Mouse (Mus musculus): ENCODE results near the gene Lrch1.

Lrch1 gene

DNA sequence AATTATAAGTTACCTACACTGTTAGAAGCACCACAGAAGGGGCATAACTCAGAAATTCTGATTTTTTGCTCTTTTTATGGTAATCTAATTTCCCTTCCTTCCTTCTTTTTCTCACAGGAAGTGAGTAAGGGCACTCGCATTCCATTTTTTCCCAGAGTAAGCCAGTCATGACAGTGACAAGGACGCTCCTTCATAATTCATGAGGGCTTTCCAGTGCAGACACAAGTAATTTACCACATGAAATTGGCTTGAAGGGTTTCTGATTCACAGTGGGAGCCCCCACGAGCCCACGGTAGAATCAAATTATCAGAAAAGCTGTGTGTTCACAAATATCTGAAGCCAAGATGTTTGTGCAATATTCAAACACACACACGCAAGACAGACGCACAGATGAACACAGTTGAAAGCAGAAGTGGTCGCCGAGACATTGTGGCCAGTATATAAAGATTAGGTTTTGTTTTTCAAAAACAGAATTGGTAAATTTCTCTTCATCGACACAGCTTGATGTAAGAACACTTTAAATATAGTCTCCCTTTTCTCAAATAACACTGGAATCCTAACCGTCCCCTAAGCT lies 173.5 kb downstream of the Lrch1 start:
- H3K9me3 ChIP-seq (ENCODE audit: low read length): no peaks in the 10 kb centered on the region
- H3K4me1 ChIP-seq (replicated peaks; ENCODE audit: low read depth, low read length): no peaks in the 10 kb centered on the region
- peaks cover 31% of the 10 kb centered on the region for H3K36me3 ChIP-seq (ENCODE audit: insufficient read depth, low read length)
- TF ChIP-seq POU5F1 (IDR thresholded peaks at IDR 0.05; ENCODE audit: borderline replicate concordance, low read length) (no peak), NANOG (IDR thresholded peaks at IDR 0.05; ENCODE audit: borderline replicate concordance, low read length) (no peak), CTCF (conservative IDR thresholded peaks at IDR 0.05; ENCODE audit: low read length) (no peak)
- no peak overlapping the region for H3K4me3 ChIP-seq (replicated peaks; ENCODE audit: low read length)
- no peaks in the 10 kb centered on the region for H3K27me3 ChIP-seq (ENCODE audit: insufficient read depth, low read length)

DNA sequence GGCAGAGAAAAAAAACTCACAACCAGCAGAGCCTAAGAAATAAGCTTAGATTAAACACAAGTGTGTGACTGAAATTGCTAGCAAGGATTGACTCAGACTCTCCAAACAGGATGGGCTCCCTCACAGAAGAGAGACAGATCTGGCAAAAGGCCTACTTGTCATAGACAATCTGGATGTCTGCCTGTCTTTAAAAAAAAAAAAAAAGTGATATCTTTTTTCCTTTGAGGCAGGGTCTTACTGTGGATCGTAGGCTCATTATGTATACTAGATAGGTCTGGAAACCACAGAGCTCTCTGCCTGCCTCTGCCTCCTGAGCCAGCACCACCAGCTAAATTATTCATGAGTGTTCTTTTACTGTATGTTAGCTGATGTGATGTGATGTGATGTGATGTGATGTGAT lies 179.8 kb downstream of the Lrch1 start:
- no peaks in the 10 kb centered on the region for H3K27me3 ChIP-seq (ENCODE audit: insufficient read depth, low read length)
- H3K36me3 ChIP-seq (ENCODE audit: insufficient read depth, low read length): peaks cover 26% of the 10 kb centered on the region
- H3K9me3 ChIP-seq (ENCODE audit: low read length): no peaks in the 10 kb centered on the region
- no peak for TF ChIP-seq POU5F1 (IDR thresholded peaks at IDR 0.05; ENCODE audit: borderline replicate concordance, low read length)
- TF ChIP-seq NANOG (IDR thresholded peaks at IDR 0.05; ENCODE audit: borderline replicate concordance, low read length): no peak
- no peak for TF ChIP-seq CTCF (conservative IDR thresholded peaks at IDR 0.05; ENCODE audit: low read length)
- H3K4me1 ChIP-seq (replicated peaks; ENCODE audit: low read depth, low read length): peaks cover 6% of the 10 kb centered on the region; the same call in 1 of the 2 replicates
- no peak overlapping the region for H3K4me3 ChIP-seq (replicated peaks; ENCODE audit: low read length)

DNA sequence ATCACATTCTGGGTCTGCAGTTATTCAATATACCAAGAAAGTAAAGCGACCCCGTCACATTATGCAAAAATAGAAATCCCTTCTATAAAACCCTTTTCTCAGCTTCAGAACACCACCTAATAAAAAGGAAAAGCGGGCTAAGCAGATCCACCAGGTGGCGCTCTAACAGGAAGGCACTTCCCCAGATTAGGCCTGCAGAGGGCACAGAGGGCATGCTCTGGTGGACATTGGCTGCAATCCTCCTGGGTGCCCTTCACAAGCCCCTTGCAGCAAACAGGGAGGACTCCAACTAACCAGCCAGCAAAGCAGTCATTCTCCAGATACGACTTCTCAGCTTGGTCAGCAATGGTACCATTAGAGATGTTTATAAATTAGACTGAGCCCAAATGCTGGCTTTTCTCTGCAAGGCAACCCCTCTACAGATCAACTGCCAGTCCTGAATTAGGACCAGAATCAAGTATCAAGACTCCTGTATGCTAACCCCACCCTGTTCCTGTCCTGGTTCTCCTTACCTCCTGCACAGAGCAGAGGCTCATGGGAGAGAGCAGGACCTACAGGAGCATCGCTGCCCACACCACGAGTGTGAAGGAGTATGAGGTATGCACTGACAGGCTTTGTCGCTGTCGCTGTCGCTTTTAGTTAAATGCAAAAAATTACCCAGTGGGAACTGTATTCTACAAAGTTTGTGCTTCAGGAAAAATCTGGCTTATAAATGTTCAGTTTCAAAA lies 183.3 kb downstream of the Lrch1 start:
- TF ChIP-seq NANOG (IDR thresholded peaks at IDR 0.05; ENCODE audit: borderline replicate concordance, low read length) (no peak), CTCF (conservative IDR thresholded peaks at IDR 0.05; ENCODE audit: low read length) (peak; percentile 93)
- no peaks in the 10 kb centered on the region for H3K27me3 ChIP-seq (ENCODE audit: insufficient read depth, low read length)
- H3K36me3 ChIP-seq (ENCODE audit: insufficient read depth, low read length): peaks cover 18% of the 10 kb centered on the region
- no peak overlapping the region for H3K4me3 ChIP-seq (replicated peaks; ENCODE audit: low read length)
- H3K4me1 ChIP-seq (replicated peaks; ENCODE audit: low read depth, low read length): peaks cover 6% of the 10 kb centered on the region; the same call in 1 of the 2 replicates
- H3K9me3 ChIP-seq (ENCODE audit: low read length): no peaks in the 10 kb centered on the region

DNA sequence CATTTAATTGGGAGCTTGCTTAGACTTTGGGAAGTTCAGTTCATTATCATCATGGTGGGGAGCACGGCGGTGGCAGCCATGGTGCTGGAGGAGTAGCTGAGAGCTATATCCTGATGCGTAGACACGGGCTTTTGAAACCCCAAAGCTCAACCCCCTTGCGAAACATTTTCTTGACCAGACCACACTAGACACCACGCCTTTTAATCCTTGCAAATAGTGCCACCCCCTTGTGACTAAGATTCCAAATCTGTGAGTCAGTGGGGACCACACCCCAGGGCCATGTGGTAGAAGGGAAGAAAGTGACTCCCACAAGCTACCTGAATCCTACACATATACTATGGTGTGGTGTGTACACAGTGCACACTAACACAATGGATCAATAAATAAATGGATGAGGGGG lies 210.8 kb downstream of the Lrch1 start:
- TF ChIP-seq CTCF (conservative IDR thresholded peaks at IDR 0.05; ENCODE audit: low read length) (no peak), NANOG (IDR thresholded peaks at IDR 0.05; ENCODE audit: borderline replicate concordance, low read length) (no peak), POU5F1 (IDR thresholded peaks at IDR 0.05; ENCODE audit: borderline replicate concordance, low read length) (no peak)
- Histone ChIP-seq H3K27me3 (ENCODE audit: insufficient read depth, low read length) (no peaks in the 10 kb centered on the region), H3K9me3 (ENCODE audit: low read length) (no peaks in the 10 kb centered on the region), H3K4me3 (replicated peaks; ENCODE audit: low read length) (no peak overlapping the region), H3K36me3 (ENCODE audit: insufficient read depth, low read length) (peaks cover 43% of the 10 kb centered on the region), H3K4me1 (replicated peaks; ENCODE audit: low read depth, low read length) (peaks cover 11% of the 10 kb centered on the region)

DNA sequence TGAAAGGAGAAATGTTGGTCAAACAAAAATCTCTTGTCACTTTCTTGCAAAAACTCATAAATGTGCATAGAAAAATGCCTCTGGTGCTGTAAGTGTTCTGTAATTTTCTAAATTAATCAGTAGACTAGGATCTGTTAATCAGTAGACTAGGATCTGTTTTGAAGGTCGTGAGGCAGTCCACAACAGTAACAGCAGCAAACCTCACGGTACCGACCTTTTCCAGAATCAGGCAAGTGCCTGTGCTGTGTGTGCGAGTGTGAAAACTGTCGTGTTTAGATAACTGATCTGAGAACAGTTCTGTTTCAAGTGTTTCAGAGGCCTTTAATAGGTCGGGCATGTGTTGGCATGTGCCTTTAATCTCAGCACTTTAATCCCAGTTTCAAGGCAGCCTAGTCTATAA lies 212.2 kb downstream of the Lrch1 start:
- TF ChIP-seq CTCF (conservative IDR thresholded peaks at IDR 0.05; ENCODE audit: low read length): no peak
- TF ChIP-seq POU5F1 (IDR thresholded peaks at IDR 0.05; ENCODE audit: borderline replicate concordance, low read length): no peak
- TF ChIP-seq NANOG (IDR thresholded peaks at IDR 0.05; ENCODE audit: borderline replicate concordance, low read length): no peak
- no peak overlapping the region for H3K4me3 ChIP-seq (replicated peaks; ENCODE audit: low read length)

DNA sequence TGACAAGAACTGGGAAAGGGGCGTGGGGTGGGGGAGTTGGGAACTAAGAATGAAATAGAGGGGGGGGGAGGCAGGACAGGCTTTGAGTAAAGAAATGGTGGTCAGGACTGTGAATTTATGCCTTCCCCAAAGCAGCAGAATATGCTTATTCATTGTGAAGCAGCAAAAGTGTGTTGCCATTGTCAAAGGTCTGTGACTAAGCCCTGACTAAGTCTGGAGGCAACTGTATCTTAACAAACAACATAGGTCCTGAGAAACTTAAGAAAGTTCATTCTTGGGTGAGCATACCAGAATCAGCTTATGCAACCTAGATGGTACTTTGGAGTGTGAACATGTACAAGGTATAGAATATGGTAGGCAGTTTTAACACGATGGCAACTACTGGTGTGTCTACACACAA lies 214.3 kb downstream of the Lrch1 start:
- Histone ChIP-seq H3K36me3 (ENCODE audit: insufficient read depth, low read length) (peaks cover 11% of the 10 kb centered on the region), H3K27me3 (ENCODE audit: insufficient read depth, low read length) (no peaks in the 10 kb centered on the region), H3K4me3 (replicated peaks; ENCODE audit: low read length) (no peak overlapping the region), H3K9me3 (ENCODE audit: low read length) (no peaks in the 10 kb centered on the region), H3K4me1 (replicated peaks; ENCODE audit: low read depth, low read length) (peaks cover 18% of the 10 kb centered on the region)
- TF ChIP-seq CTCF (conservative IDR thresholded peaks at IDR 0.05; ENCODE audit: low read length) (no peak), POU5F1 (IDR thresholded peaks at IDR 0.05; ENCODE audit: borderline replicate concordance, low read length) (no peak), NANOG (IDR thresholded peaks at IDR 0.05; ENCODE audit: borderline replicate concordance, low read length) (no peak)

More for the DNA sequence above, 212.2 kb downstream of the Lrch1 start:
- H3K36me3 ChIP-seq (ENCODE audit: insufficient read depth, low read length): peaks cover 30% of the 10 kb centered on the region
- H3K9me3 ChIP-seq (ENCODE audit: low read length): no peaks in the 10 kb centered on the region
- H3K27me3 ChIP-seq (ENCODE audit: insufficient read depth, low read length): no peaks in the 10 kb centered on the region
- H3K4me1 ChIP-seq (replicated peaks; ENCODE audit: low read depth, low read length): peaks cover 18% of the 10 kb centered on the region

DNA sequence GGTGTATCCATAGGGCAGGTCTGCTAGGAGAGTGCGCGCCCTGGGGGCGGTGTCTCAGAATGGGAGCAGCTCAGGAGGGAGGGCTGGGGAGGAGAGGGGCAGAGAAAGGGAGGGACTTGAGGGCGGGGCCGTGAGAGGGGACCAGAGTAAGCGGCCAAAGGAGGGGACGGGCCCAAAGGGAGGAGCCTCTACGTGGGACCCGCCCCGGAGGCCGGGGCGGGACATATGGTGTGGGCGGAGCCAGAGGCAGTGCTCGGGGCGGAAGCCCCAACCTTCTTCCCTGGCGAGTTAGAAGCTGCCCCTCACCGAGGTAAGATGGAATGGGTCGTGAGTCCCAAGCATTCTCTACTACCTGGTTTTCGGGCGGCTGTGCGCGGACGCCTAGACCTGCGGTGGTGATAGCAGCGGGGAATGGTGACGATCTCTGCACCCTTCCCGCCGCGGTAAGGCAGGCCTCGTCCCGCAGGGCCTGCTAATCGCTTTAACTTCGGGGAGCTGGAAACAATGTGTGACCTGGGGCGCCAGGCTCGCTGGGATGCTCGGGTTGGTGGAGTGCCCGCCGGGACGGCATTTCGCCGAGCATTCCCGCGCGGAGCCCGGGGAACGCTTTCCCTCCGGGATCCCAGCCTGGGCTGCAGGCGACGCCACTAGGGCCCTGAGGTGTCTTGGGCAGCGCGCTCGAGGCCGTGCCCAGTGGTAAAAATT lies 215.4 kb downstream of the Lrch1 start, which contains the start of gene Esd:
Esd (plus strand) TSS at position 219 of the 705 bp plus-strand sequence.
- no peaks in the 10 kb centered on the region for H3K9me3 ChIP-seq (ENCODE audit: low read length)
- H3K36me3 ChIP-seq (ENCODE audit: insufficient read depth, low read length): peaks cover 9% of the 10 kb centered on the region
- H3K4me3 ChIP-seq (replicated peaks; ENCODE audit: low read length): peak within 1 kb of the TSS; percentile 81
- TF ChIP-seq CTCF (conservative IDR thresholded peaks at IDR 0.05; ENCODE audit: low read length): no peak
- TF ChIP-seq POU5F1 (IDR thresholded peaks at IDR 0.05; ENCODE audit: borderline replicate concordance, low read length): no peak
- no peak for TF ChIP-seq NANOG (IDR thresholded peaks at IDR 0.05; ENCODE audit: borderline replicate concordance, low read length)
- peaks cover 18% of the 10 kb centered on the region for H3K4me1 ChIP-seq (replicated peaks; ENCODE audit: low read depth, low read length)
- H3K27me3 ChIP-seq (ENCODE audit: insufficient read depth, low read length): no peaks in the 10 kb centered on the region

All from E14TG2a.4 (cell line).